Mouse (Mus musculus) cortical plate, adult 2 months (tissue): Measurements from ENCODE around the gene Zfp811.

Experiments used
- CTCF ChIP-seq: fragments of 200-500 bp; IDR thresholded peaks from 2 replicates; pipeline ENCODE4 v1.5.1; 2011; ENCODE audit warnings: mild to moderate bottlenecking, control low read depth, low read length; ENCODE audit not compliant: insufficient read depth; ENCODE audit errors: extremely low read depth
- POLR2A ChIP-seq: fragments of 200-500 bp; IDR thresholded peaks from 2 replicates; pipeline ENCODE4 v1.6.1; 2011; ENCODE audit warnings: mild to moderate bottlenecking, low read length, control low read depth; ENCODE audit not compliant: insufficient read depth; ENCODE audit errors: extremely low read depth

- TF ChIP-seq CTCF (no peak), POLR2A (no peak)
Measured at GRCm38 (mm10) chr17:32814136-32814535, 4.4 kb upstream of the Zfp811 start.
